Mouse (Mus musculus) midbrain, postnatal 0 days (tissue): ENCODE measurements around the gene Agt. TPM values are rescaled to one million over a fixed set of nuclear protein-coding genes. Genes with fewer than 3 reads are reported as not detected.

Experiments used
- ATAC-seq: fragments of 200-750 bp; cut with Nextera tagmentation; 2 replicates; pipeline ENCODE4 v1.8.0; 2017; ENCODE audit warnings: moderate number of reproducible peaks, mild to moderate bottlenecking, moderate TSS enrichment, moderate library complexity; ENCODE audit not compliant: low FRiP score
- DNase-seq: peaks from one replicate; pipeline ENCODE4 v3.0.0-alpha.2; 2015; ENCODE audit warnings: low spot score
- H3K27ac ChIP-seq: fragments of 300-500 bp; sonication (generic); 2 replicates; pipeline ENCODE4 v1.5.1; 2014; ENCODE audit warnings: low read depth, mild to moderate bottlenecking, low read length, mixed read lengths
- H3K27me3 ChIP-seq: fragments of 300-500 bp; sonication (generic); 2 replicates; pipeline ENCODE4 v1.6.1; 2014; ENCODE audit warnings: low read length, control low read depth, mixed read lengths; ENCODE audit not compliant: insufficient read depth
- H3K36me3 ChIP-seq: fragments of 300-500 bp; sonication (generic); 2 replicates; pipeline ENCODE4 v1.6.1; 2014; ENCODE audit warnings: low read length, control low read depth, mixed read lengths; ENCODE audit not compliant: insufficient read depth
- H3K4me1 ChIP-seq: fragments of 300-500 bp; sonication (generic); 2 replicates; pipeline ENCODE4 v1.6.1; 2014; ENCODE audit warnings: mild to moderate bottlenecking, control low read depth, antibody characterized with exemption, low read length, mixed read lengths; ENCODE audit not compliant: insufficient read depth
- H3K4me2 ChIP-seq: fragments of 300-500 bp; sonication (generic); 2 replicates; pipeline ENCODE4 v1.6.1; 2014; ENCODE audit warnings: low read depth, mild to moderate bottlenecking, low read length, mixed read lengths; ENCODE audit not compliant: poor library complexity, severe bottlenecking
- H3K4me3 ChIP-seq: fragments of 300-500 bp; sonication (generic); 2 replicates; pipeline ENCODE4 v1.5.1; 2014; ENCODE audit warnings: low read depth, mild to moderate bottlenecking, low read length, moderate library complexity
- H3K9ac ChIP-seq: fragments of 300-500 bp; sonication (generic); replicated peaks from 2 replicates; pipeline ENCODE4 v1.6.1; 2014; ENCODE audit warnings: mild to moderate bottlenecking, low read length, moderate library complexity, mixed read lengths; ENCODE audit not compliant: poor library complexity, severe bottlenecking
- H3K9me3 ChIP-seq: fragments of 300-500 bp; sonication (generic); 2 replicates; pipeline ENCODE4 v1.6.1; 2016; ENCODE audit warnings: low read length, control low read depth
- CTCF ChIP-seq: IDR thresholded peaks from 2 replicates; pipeline ENCODE4 v1.5.1; 2016; ENCODE audit warnings: antibody characterized with exemption, mild to moderate bottlenecking
- WGBS: fragments of 180-500 bp; shearing (Covaris S2); extraction: QIAGEN DNeasy Blood & Tissue Kit; methylation state at CpG from one replicate; pipeline ENCODE4 v1.1.7; 2014; 5-methylcytosine and 5-hydroxymethylcytosine counted together
- polyA plus RNA-seq: library from polyadenylated mRNA; unstranded; fragments of >200 nt; fragmentation: Nextera tagmentation; extraction: Ambion mirVana; gene quantifications from 2 replicates; pipeline ENCODE4 v1.2.1, GENCODE M21; 2015
- total RNA-seq: library from RNA; depleted of rRNA; stranded (reverse); fragments of >200 nt; gene quantifications from 2 replicates; pipeline ENCODE4 v1.2.3, GENCODE M21; 2014

Gene Agt
- total and polyA plus RNA-seq, 2 experiments from 2014 or later = 65.9 to 104 TPM

- WGBS = 91% methylated on average over 6 of the region's 6 CpGs
- TF ChIP-seq CTCF = no peak
- ATAC-seq (no peak), DNase-seq (no peak)
- no peaks in the 10 kb centered on the region for H3K9me3 ChIP-seq
- H3K27me3 ChIP-seq = 0 out of 2 replicates have a peak, but pooled peaks cover 2% of the 10 kb centered on the region
- H3K4me3 ChIP-seq = peak overlapping the region; percentile 89; the same call in 1 of the 2 replicates
- no peak overlapping the region for H3K27ac ChIP-seq
- peaks cover 18% of the 10 kb centered on the region for H3K36me3 ChIP-seq
- peaks cover 6% of the 10 kb centered on the region; the same call in 1 of the 2 replicates for H3K4me1 ChIP-seq
- peak overlapping the region; percentile 79 for H3K4me2 ChIP-seq
- peak overlapping the region; percentile 91; the same call in 1 of the 2 replicates for H3K9ac ChIP-seq
These were observed 47.6 kb downstream of the Agt start for GRCm38 (mm10) chr8:124521946-124522345.

GRCm38 (mm10) chr8:124520249-124521080, 49.0 kb downstream of the Agt start, which contains the start of gene Cog2:
Cog2 (plus strand) TSS chr8:124520767.
- DNase-seq = peak; percentile 97
- peaks cover 6% of the 10 kb centered on the region for H3K36me3 ChIP-seq
- H3K27ac ChIP-seq = peak within 1 kb of the TSS; percentile 43; the same call in 1 of the 2 replicates
- ATAC-seq = peak; percentile 98
- peaks cover 6% of the 10 kb centered on the region; the same call in 1 of the 2 replicates for H3K4me1 ChIP-seq
- 10% methylated on average over 50 of the region's 50 CpGs for WGBS
- H3K4me2 ChIP-seq = peak within 1 kb of the TSS; percentile 79
- 0 out of 2 replicates have a peak, but pooled peaks cover 2% of the 10 kb centered on the region for H3K27me3 ChIP-seq
- no peaks in the 10 kb centered on the region for H3K9me3 ChIP-seq
- peak within 1 kb of the TSS; percentile 91 for H3K9ac ChIP-seq
- peak; percentile 92 for TF ChIP-seq CTCF
- peak within 1 kb of the TSS; percentile 89 for H3K4me3 ChIP-seq

GRCm38 (mm10) chr8:124517142-124517541, 52.4 kb downstream of the Agt start:
- ATAC-seq (no peak), DNase-seq (no peak)
- H3K27me3 ChIP-seq = 0 out of 2 replicates have a peak, but pooled peaks cover 2% of the 10 kb centered on the region
- no peak overlapping the region for H3K4me3 ChIP-seq
- no peak overlapping the region for H3K9ac ChIP-seq
- 76% methylated on average over 6 of the region's 6 CpGs for WGBS
- TF ChIP-seq CTCF = no peak
- no peak overlapping the region for H3K27ac ChIP-seq
- no peaks in the 10 kb centered on the region for H3K36me3 ChIP-seq
- no peaks in the 10 kb centered on the region for H3K9me3 ChIP-seq
- H3K4me1 ChIP-seq = peaks cover 6% of the 10 kb centered on the region; the same call in 1 of the 2 replicates
- H3K4me2 ChIP-seq = no peak overlapping the region

GRCm38 (mm10) chr8:124516525-124516924, 53.0 kb downstream of the Agt start:
- Histone ChIP-seq H3K9ac (no peak overlapping the region), H3K36me3 (no peaks in the 10 kb centered on the region), H3K4me2 (no peak overlapping the region), H3K27ac (no peak overlapping the region), H3K27me3 (peaks cover 3% of the 10 kb centered on the region; the same call in 1 of the 2 replicates), H3K4me1 (peaks cover under 1% of the 10 kb centered on the region; the same call in 1 of the 2 replicates), H3K9me3 (no peaks in the 10 kb centered on the region), H3K4me3 (no peak overlapping the region)
- no peak for ATAC-seq
- DNase-seq = no peak
- TF ChIP-seq CTCF = no peak
- WGBS = 67% methylated on average over 6 of the region's 6 CpGs

GRCm38 (mm10) chr8:124516039-124516438, 53.5 kb downstream of the Agt start:
- WGBS = 72% methylated on average over 3 of the region's 3 CpGs
- H3K27ac ChIP-seq = no peak overlapping the region
- no peaks in the 10 kb centered on the region for H3K36me3 ChIP-seq
- no peak for DNase-seq
- H3K4me2 ChIP-seq = no peak overlapping the region
- H3K4me3 ChIP-seq = no peak overlapping the region
- no peak for ATAC-seq
- no peaks in the 10 kb centered on the region for H3K9me3 ChIP-seq
- no peak for TF ChIP-seq CTCF
- no peaks in the 10 kb centered on the region for H3K4me1 ChIP-seq
- H3K27me3 ChIP-seq = peaks cover 6% of the 10 kb centered on the region; the same call in 1 of the 2 replicates
- no peak overlapping the region for H3K9ac ChIP-seq

GRCm38 (mm10) chr8:124509156-124509555, 60.4 kb downstream of the Agt start:
- no peak for TF ChIP-seq CTCF
- Histone ChIP-seq H3K36me3 (no peaks in the 10 kb centered on the region), H3K9ac (no peak overlapping the region), H3K27ac (no peak overlapping the region), H3K4me3 (no peak overlapping the region), H3K4me2 (no peak overlapping the region), H3K4me1 (no peaks in the 10 kb centered on the region), H3K9me3 (no peaks in the 10 kb centered on the region), H3K27me3 (peaks cover 4% of the 10 kb centered on the region; the same call in 1 of the 2 replicates)
- ATAC-seq (no peak), DNase-seq (no peak)
- WGBS = 73% methylated on average over 3 of the region's 3 CpGs
